Mouse (Mus musculus) megakaryocyte, embryonic 14.5 days (primary cell): ENCODE data around the gene Olfr287.

ENCODE experiments used
- FLI1 ChIP-seq: IDR thresholded peaks from 2 replicates; pipeline ENCODE4 v1.6.1; 2012; ENCODE audit warnings: low read length, inconsistent platforms, mixed read lengths
- GATA1 ChIP-seq: IDR thresholded peaks from 3 replicates; pipeline ENCODE4 v1.6.1; 2012; ENCODE audit warnings: mixed read lengths, low read length, inconsistent platforms, borderline replicate concordance

DNA sequence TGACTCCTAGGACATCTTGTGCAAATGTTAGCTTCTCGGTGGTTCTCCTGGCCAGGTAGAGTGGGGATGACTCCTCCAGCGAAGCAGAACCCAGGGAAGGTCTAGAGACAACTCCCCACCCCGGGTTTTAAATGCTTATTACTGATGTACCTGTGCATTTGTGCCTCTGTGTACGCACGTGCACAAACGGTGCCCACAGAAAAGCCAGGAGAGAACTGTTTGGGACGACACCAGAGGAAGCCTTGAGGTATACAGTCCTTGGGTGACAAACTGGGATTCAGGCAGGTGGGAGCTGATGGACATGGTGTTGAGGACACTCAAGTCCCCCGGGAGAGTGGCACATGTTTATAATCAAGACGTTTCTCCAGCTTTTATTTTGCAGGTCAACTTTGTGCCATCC, 49.9 kb downstream of the Olfr287 start:
- TF ChIP-seq FLI1 (no peak), GATA1 (no peak)
